Mouse (Mus musculus) heart, adult 2 months (tissue): ENCODE measurements at regions not wholly inside any gene's neighbourhood (a gene's known extent, or its start where the extent isn't known, plus 50 kb on each side); places are given as distances from the start of the nearest gene placed in this dataset.

ENCODE experiments used
- DNase-seq, 2 experiments: peaks; one replicate each; pipeline ENCODE4 v3.0.0; 2021
- H3K27ac ChIP-seq: fragments of 200-600 bp; 2 replicates; pipeline ENCODE4 v1.8.1; 2022
- H3K27me3 ChIP-seq: fragments of 200-500 bp; 2 replicates; pipeline ENCODE4 v1.6.1; 2012; ENCODE audit warnings: mild to moderate bottlenecking, low read length, inconsistent platforms, mixed read lengths; ENCODE audit not compliant: control insufficient read depth, insufficient read depth
- H3K36me3 ChIP-seq: fragments of 200-500 bp; 2 replicates; pipeline ENCODE4 v1.6.1; 2012; ENCODE audit warnings: low read length, inconsistent platforms; ENCODE audit not compliant: control insufficient read depth, insufficient read depth
- H3K4me1 ChIP-seq: fragments of 200-500 bp; 2 replicates; pipeline ENCODE4 v1.6.1; 2011; ENCODE audit warnings: low read length; ENCODE audit not compliant: control insufficient read depth, insufficient read depth
- H3K4me3 ChIP-seq: fragments of 200-600 bp; 2 replicates; pipeline ENCODE4 v1.8.1; 2022
- H3K79me2 ChIP-seq: fragments of 200-500 bp; replicated peaks from 2 replicates; pipeline ENCODE4 v1.6.1; 2012; ENCODE audit warnings: mild to moderate bottlenecking, inconsistent platforms, low read length, moderate library complexity, mixed read lengths; ENCODE audit not compliant: control insufficient read depth, insufficient read depth
- H3K9ac ChIP-seq: fragments of 200-500 bp; 2 replicates; pipeline ENCODE4 v1.6.1; 2012; ENCODE audit warnings: low read depth, mild to moderate bottlenecking, control low read depth, inconsistent platforms, low read length, mixed read lengths
- CTCF ChIP-seq: fragments of 200-600 bp; IDR thresholded peaks from 2 replicates; pipeline ENCODE4 v1.8.1; 2022; ENCODE audit warnings: antibody characterized with exemption, mild to moderate bottlenecking, moderate library complexity
- EP300 ChIP-seq: fragments of 200-500 bp; IDR thresholded peaks from 2 replicates; pipeline ENCODE4 v1.6.1; 2011; ENCODE audit warnings: low read depth, low read length, control low read depth; ENCODE audit not compliant: insufficient read depth
- POLR2A ChIP-seq: fragments of 200-500 bp; IDR thresholded peaks from 2 replicates; pipeline ENCODE4 v1.6.1; 2011; ENCODE audit warnings: mild to moderate bottlenecking, low read depth, low read length, control low read depth; ENCODE audit not compliant: insufficient read depth
- WGBS: fragments of 180-500 bp; shearing (Covaris S2); methylation state at CpG from one replicate; pipeline ENCODE4 v1.1.7; 2018; 5-methylcytosine and 5-hydroxymethylcytosine counted together
- intact Hi-C: fragments of 180-260 bp; cut with DNase I; formaldehyde crosslinking; loops from one replicate; pipeline ENCODE4 v1.15.1; 2025

DNA sequence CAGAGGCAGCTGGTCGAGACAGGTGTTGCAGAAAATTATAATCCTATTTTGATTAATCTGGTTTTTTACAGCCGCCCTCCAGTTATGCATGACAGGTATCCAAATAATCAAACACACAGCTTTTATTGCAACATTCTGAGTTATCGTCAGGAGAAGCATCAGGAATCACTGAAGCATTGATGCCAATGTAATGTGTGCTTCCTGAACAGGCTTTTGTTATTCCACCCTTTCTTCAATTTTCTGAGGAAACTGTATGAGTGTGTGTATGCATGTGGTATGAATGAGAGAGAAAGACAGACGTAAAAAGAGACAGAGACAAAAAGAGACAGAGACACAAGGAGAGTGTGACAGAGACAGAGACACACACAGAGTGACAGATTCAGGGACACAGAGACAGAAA is 652.6 kb upstream of the Foxg1 start:
- intact Hi-C loops, result no loop called here
- no peaks in the 10 kb centered on the region for H3K79me2 ChIP-seq
- no peak for DNase-seq
- no peaks in the 10 kb centered on the region for H3K27me3 ChIP-seq
- 55% methylated on average over 4 of the region's 4 CpGs for WGBS
- TF ChIP-seq POLR2A (no peak), EP300 (no peak), CTCF (no peak)
- no peaks in the 10 kb centered on the region for H3K4me1 ChIP-seq
- H3K9ac ChIP-seq, result no peak overlapping the region
- H3K27ac ChIP-seq, result no peak overlapping the region
- no peaks in the 10 kb centered on the region for H3K36me3 ChIP-seq
- no peak overlapping the region for H3K4me3 ChIP-seq

DNA sequence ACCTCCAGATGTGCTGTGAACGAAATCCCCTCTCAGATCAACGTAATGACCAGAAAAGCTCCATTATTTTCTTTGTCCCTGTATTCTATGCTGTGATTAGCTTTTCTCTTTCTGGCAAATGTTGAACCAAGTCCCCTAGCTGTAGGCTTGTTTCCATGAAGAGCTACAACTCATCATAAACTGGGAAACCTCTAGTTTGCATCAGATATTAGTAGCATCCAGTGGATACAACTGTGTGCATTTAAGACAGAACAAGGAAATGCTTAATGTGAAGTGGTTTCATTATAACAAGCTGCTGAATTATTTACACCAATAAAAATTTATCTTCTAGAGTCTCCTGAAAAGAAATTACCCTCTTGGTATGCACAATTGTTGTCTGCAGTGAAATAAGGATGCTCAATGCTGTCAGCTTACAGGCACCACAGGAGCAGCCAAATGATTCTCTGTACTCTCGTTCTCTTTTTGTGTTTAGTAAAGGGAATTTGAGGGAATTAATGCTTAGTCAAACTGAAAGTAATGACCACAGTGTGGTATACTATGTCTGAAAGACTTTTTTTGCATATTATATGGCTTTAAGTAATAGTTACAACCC is 623.6 kb upstream of the Foxg1 start:
- TF ChIP-seq CTCF, result no peak
- no peak for TF ChIP-seq EP300
- no peak for TF ChIP-seq POLR2A
- DNase-seq, result no peak
- no peaks in the 10 kb centered on the region for H3K27me3 ChIP-seq
- H3K79me2 ChIP-seq, result no peaks in the 10 kb centered on the region
- intact Hi-C loops, result no loop called here
- no peak overlapping the region for H3K4me3 ChIP-seq
- no peak overlapping the region for H3K9ac ChIP-seq
- WGBS, result 55% methylated on average over 3 of the region's 3 CpGs
- H3K4me1 ChIP-seq, result no peaks in the 10 kb centered on the region
- H3K27ac ChIP-seq, result no peak overlapping the region
- H3K36me3 ChIP-seq, result no peaks in the 10 kb centered on the region
